Mouse (Mus musculus): ENCODE data around the gene Pkp3. TPM values are rescaled to one million over a fixed set of nuclear protein-coding genes. Genes with fewer than 3 reads are reported as not detected.

Gene Pkp3
- polyA plus RNA-seq, 1 experiment from 2014 or later, result 14.6 TPM

DNA sequence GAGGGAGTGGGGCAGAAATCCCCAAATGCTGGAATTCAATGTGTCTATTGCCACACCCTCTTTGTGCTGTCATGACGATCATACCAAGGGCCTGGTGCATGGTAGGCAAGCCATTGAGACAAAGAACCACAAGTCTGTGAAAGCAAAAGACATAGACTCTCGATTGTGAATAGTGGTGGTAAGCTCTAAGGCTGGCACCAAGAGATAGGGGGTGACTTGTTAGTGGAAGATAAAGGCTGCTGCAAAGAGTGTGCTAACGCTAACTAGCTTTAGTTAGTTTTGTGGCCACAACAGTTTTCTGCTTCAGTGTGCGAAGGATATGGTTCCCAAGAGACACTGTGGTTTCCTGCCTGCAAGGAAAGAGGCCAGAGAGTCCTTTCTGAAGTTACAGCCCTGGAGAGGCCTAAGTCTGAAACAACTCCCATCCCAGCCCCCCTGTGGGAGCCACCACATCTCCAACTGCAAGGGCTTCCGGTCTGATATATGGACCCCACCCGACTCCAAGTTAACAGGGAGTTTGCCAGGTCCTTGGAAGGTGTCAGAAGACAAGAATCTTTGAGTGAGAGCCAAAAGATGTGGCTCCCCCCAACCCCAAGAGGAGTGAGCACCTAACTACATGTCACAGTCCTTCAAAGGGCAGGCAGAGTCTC is 31.0 kb upstream of the Pkp3 start:
- Histone ChIP-seq H3K4me2 (peak overlapping the region; percentile 74), H3K9ac (replicated peaks) (peak overlapping the region; percentile 60), H3K36me3 (no peaks in the 10 kb centered on the region), H3K4me1 (replicated peaks) (peaks cover 34% of the 10 kb centered on the region), H3K9me3 (no peaks in the 10 kb centered on the region), H3K27ac (peak overlapping the region; percentile 59), H3K4me3 (replicated peaks) (0 out of 2 replicates have a peak overlapping the region, but pooled peaks have one; percentile 31), H3K27me3 (no peaks in the 10 kb centered on the region)
- 60% methylated on average over 6 of the region's 6 CpGs for WGBS
- no peak for ATAC-seq (ENCODE audit: insufficient number of reproducible peaks, insufficient read depth, low FRiP score, low TSS enrichment, low read depth)

DNA sequence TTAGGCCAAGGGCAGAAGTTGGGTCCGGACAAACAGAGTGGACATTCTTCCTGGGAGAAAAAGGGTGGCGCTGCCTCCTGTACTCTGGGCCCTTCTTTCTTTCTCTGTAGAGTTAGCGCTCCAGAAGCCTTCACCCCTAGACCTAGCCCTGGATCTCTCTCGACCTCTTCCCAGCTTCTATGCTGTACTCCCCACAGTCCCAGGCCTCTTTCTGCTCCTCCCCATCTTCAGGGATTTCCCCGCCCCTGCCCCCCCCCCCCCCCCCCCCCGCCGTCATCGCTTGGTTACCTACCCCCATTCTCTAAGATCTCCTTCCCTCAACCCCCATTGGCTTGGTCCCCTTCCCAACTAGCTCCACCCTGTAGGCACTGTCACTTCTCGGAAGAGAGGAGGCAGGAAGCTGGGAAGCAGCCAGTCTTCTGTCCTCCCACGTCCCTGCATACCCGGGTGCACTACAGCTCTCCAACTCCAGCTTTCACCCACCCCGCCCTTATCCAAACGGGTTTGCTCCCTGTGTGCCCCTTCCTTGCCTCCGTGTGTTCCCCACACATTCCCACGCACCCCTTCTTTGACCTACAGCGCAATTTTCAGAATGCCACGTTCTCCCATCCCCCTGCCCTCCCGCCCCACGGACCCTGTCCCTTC is 30.3 kb upstream of the Pkp3 start:
- Histone ChIP-seq H3K4me3 (replicated peaks) (peak overlapping the region; percentile 31), H3K27me3 (no peaks in the 10 kb centered on the region), H3K4me1 (replicated peaks) (peaks cover 30% of the 10 kb centered on the region), H3K9me3 (no peaks in the 10 kb centered on the region), H3K27ac (peak overlapping the region; percentile 77), H3K4me2 (peak overlapping the region; percentile 74), H3K9ac (replicated peaks) (peak overlapping the region; percentile 60), H3K36me3 (no peaks in the 10 kb centered on the region)
- WGBS, result 7% methylated on average over 14 of the region's 19 CpGs
- peak; percentile 70 for ATAC-seq (ENCODE audit: insufficient number of reproducible peaks, insufficient read depth, low FRiP score, low TSS enrichment, low read depth)

DNA sequence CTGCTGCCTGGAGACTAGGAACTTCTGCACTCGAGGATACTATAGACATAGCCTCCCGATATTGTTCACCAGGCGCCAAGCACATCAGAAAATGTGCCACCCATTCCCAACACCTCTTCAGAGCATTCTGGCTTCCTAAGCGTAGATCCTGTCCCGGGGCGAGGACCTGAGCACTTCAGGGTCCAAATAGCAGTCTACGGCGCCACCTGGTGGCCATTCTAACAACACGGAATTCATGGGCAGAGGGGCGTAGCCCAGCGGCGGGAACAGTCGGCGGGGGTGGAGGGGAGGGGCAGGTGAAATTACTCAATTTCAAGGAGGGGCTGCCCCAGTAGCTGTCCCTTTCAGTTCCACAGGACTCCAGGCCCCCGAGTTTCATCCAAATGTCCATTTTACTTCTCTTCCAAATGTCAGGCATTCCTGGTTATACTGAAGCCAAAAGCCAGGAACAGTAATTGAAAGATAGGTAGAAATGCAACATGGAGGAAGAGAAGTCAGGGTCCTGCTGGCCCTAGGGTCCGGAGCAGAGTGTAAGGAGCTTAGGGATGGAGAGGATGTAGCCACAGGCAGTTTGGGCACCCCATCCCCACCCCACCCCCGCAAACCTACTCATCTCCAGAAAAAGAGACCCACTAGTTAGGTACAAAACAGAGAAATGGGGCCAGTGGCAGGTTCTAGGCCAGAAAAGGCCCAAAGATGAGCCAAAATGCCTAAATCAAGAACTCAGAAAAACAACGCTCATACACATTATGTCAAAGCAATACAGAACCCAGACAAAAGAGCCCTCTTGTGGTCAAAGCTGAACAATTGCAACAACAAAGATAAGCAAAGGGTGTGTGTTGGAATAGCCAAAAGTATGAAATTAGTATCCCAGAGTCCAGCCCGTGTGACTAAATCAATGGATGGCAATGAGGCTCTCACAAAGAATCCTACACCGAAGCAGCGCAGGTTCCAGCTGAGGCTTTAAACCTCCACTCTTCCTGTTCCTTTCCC is 29.5 kb upstream of the Pkp3 start:
- H3K4me1 ChIP-seq (replicated peaks), result peaks cover 21% of the 10 kb centered on the region
- H3K9ac ChIP-seq (replicated peaks), result peak overlapping the region; percentile 60
- no peaks in the 10 kb centered on the region for H3K27me3 ChIP-seq
- peak overlapping the region; percentile 74 for H3K4me2 ChIP-seq
- 9% methylated on average over 21 of the region's 21 CpGs for WGBS
- H3K27ac ChIP-seq, result peak overlapping the region; percentile 77
- ATAC-seq (ENCODE audit: insufficient number of reproducible peaks, insufficient read depth, low FRiP score, low TSS enrichment, low read depth), result peak; percentile 74
- H3K36me3 ChIP-seq, result no peaks in the 10 kb centered on the region
- H3K4me3 ChIP-seq (replicated peaks), result peak overlapping the region; percentile 31
- no peaks in the 10 kb centered on the region for H3K9me3 ChIP-seq

DNA sequence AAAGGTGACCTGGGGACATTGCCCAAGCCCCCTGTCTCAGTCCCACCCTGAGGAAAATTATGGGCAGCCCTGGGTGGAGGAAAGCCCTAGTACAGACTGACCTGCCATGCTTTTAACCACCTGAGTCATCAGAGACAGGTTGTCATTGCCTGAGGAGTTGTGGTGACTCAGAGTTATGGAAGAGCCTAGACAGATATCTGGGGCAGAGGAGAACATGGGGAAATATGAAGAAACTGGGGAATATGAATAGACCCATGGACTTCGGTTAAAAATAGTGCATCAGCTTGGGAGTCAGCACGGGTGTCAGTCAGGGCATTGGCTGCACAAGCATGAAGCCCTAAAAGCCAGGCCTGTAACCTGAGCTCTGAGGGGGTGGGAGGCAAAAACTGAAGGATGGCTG is 28.7 kb upstream of the Pkp3 start:
- no peak overlapping the region for H3K27ac ChIP-seq
- no peaks in the 10 kb centered on the region for H3K36me3 ChIP-seq
- 78% methylated on average over 2 of the region's 2 CpGs for WGBS
- H3K4me1 ChIP-seq (replicated peaks), result peaks cover 21% of the 10 kb centered on the region
- ATAC-seq (ENCODE audit: insufficient number of reproducible peaks, insufficient read depth, low FRiP score, low TSS enrichment, low read depth), result no peak
- no peak overlapping the region for H3K4me3 ChIP-seq (replicated peaks)
- no peaks in the 10 kb centered on the region for H3K27me3 ChIP-seq
- no peak overlapping the region for H3K9ac ChIP-seq (replicated peaks)
- H3K9me3 ChIP-seq, result no peaks in the 10 kb centered on the region
- no peak overlapping the region for H3K4me2 ChIP-seq

DNA sequence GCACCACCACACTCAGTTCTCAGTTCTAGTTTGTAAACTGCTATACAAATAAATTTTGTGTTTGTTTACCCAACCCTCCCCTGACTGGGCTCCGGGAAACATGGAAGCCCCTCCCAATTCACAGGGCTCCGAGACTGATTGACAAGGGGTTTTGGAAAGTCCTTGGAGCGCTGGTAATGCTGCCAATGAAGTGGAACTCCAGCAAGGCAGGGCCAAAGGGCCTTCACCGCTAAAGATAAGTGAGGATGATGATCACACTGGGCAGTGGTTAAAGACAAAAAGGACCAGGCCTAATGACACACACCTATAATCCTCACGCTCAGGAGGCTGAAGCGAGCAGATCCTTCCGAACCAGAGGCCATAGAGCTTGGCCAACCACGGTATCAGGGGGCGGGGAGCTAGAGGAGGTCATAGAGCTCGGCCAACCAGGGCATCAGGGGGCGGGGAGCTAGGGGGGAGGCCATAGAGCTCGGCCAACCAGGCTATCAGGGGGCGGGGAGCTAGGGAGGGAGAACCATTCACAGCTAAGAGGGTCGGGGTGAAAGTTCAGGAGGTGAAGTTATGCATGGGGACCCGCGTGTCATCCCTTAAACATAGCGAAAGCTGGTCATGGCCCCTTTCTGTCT is 26.8 kb upstream of the Pkp3 start:
- H3K27ac ChIP-seq, result no peak overlapping the region
- 67% methylated on average over 17 of the region's 17 CpGs for WGBS
- H3K9me3 ChIP-seq, result no peaks in the 10 kb centered on the region
- no peaks in the 10 kb centered on the region for H3K36me3 ChIP-seq
- H3K4me3 ChIP-seq (replicated peaks), result no peak overlapping the region
- H3K9ac ChIP-seq (replicated peaks), result no peak overlapping the region
- no peak for ATAC-seq (ENCODE audit: insufficient number of reproducible peaks, insufficient read depth, low FRiP score, low TSS enrichment, low read depth)
- no peak overlapping the region for H3K4me2 ChIP-seq
- H3K4me1 ChIP-seq (replicated peaks), result peaks cover 21% of the 10 kb centered on the region
- H3K27me3 ChIP-seq, result no peaks in the 10 kb centered on the region

DNA sequence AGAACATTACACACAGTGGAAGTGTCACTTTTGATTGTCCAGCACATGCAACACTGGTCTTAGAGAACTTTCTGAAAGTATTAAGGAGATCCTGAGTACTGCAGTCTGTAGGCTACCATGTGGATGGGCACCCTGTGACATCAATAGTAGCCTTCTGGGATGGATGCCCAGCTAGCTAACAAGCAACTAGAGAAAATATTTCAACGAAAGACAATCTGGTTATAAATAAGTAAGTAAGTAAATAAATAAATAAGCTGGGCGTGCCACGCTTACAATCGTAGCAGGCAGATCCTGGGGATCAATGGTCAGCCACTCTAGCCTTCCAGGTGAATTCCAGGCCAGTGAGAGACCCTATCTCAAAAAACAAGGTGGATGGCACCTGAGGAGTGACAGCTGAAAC is 26.0 kb upstream of the Pkp3 start:
- H3K4me1 ChIP-seq (replicated peaks), result peaks cover 15% of the 10 kb centered on the region
- H3K27ac ChIP-seq, result no peak overlapping the region
- H3K4me2 ChIP-seq, result no peak overlapping the region
- H3K4me3 ChIP-seq (replicated peaks), result no peak overlapping the region
- no peak for ATAC-seq (ENCODE audit: insufficient number of reproducible peaks, insufficient read depth, low FRiP score, low TSS enrichment, low read depth)
- no peaks in the 10 kb centered on the region for H3K27me3 ChIP-seq
- H3K9me3 ChIP-seq, result no peaks in the 10 kb centered on the region
- 86% methylated on average over 4 of the region's 4 CpGs for WGBS
- no peaks in the 10 kb centered on the region for H3K36me3 ChIP-seq
- H3K9ac ChIP-seq (replicated peaks), result no peak overlapping the region

DNA sequence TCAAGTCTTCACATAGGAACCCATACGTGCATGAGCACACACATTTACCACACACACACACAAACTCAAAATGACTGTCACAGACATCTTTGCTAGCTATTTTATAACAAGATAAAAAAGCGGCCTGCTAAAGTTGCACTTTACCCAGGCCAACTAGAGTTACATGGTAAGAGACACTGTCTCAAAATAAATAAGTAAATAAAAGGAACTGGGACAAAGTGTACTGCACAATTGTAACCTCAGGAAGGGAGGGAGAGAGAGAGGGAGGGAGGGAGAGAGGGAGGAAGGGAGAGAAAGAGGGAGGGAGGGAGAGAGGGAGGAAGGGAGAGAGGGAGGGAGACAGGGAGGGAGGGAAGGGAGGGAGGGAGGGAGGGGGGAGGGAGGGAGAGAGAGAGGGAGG is 25.6 kb upstream of the Pkp3 start:
- Histone ChIP-seq H3K4me1 (replicated peaks) (peaks cover 11% of the 10 kb centered on the region), H3K9me3 (no peaks in the 10 kb centered on the region), H3K4me3 (replicated peaks) (no peak overlapping the region), H3K36me3 (no peaks in the 10 kb centered on the region), H3K27me3 (no peaks in the 10 kb centered on the region), H3K9ac (replicated peaks) (no peak overlapping the region), H3K27ac (no peak overlapping the region), H3K4me2 (no peak overlapping the region)
- no peak for ATAC-seq (ENCODE audit: insufficient number of reproducible peaks, insufficient read depth, low FRiP score, low TSS enrichment, low read depth)
- WGBS, result 88% methylated on average over 2 of the region's 2 CpGs

DNA sequence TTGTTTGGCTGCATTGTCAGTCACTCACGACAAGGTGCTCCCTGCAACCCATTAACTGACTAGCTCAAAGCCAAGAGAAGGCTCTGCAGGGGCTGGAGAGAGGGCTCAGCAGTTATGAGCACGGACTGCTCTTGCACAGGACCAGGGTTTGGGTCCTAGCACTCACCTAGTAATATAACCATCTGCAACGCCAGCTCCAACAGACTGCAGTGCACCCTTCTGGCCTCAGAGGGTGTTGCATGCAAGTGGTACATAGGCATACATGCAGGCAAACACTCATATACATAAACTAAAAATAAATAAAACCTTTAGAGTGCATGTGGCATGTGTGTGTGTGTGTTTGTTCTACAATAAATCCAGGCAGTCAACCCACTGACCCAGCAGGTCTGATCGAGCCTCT is 22.2 kb upstream of the Pkp3 start:
- no peak overlapping the region for H3K4me3 ChIP-seq (replicated peaks)
- WGBS, result 80% methylated on average over 4 of the region's 4 CpGs
- no peak overlapping the region for H3K27ac ChIP-seq
- no peak for ATAC-seq (ENCODE audit: insufficient number of reproducible peaks, insufficient read depth, low FRiP score, low TSS enrichment, low read depth)
- no peaks in the 10 kb centered on the region for H3K9me3 ChIP-seq
- H3K4me2 ChIP-seq, result no peak overlapping the region
- H3K36me3 ChIP-seq, result no peaks in the 10 kb centered on the region
- peaks cover 7% of the 10 kb centered on the region for H3K4me1 ChIP-seq (replicated peaks)
- no peak overlapping the region for H3K9ac ChIP-seq (replicated peaks)
- no peaks in the 10 kb centered on the region for H3K27me3 ChIP-seq

DNA sequence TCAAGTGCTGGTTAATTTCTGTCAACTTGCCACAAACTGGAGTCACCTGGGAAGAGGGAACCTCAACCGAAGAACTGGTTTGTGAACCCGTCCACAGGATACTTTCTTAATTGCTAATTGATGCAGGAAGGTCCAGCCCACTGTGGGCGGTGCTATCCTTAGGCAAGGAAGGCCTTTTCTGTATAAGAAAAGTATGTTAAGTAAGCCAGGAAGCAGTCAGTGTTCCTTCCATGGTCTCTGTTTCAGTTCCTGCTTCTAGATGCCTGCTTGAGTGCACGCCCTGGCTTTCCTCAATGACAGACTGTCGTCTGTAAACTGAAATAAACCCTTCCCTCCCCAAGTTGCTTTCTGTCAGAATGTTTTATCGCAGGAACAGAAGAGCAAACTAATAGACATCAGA is 21.0 kb upstream of the Pkp3 start:
- Histone ChIP-seq H3K27ac (no peak overlapping the region), H3K4me3 (replicated peaks) (no peak overlapping the region), H3K36me3 (no peaks in the 10 kb centered on the region), H3K9ac (replicated peaks) (no peak overlapping the region), H3K4me2 (no peak overlapping the region), H3K4me1 (replicated peaks) (peaks cover 12% of the 10 kb centered on the region), H3K27me3 (no peaks in the 10 kb centered on the region), H3K9me3 (no peaks in the 10 kb centered on the region)
- WGBS, result 88% methylated on average over 6 of the region's 6 CpGs
- no peak for ATAC-seq (ENCODE audit: insufficient number of reproducible peaks, insufficient read depth, low FRiP score, low TSS enrichment, low read depth)

DNA sequence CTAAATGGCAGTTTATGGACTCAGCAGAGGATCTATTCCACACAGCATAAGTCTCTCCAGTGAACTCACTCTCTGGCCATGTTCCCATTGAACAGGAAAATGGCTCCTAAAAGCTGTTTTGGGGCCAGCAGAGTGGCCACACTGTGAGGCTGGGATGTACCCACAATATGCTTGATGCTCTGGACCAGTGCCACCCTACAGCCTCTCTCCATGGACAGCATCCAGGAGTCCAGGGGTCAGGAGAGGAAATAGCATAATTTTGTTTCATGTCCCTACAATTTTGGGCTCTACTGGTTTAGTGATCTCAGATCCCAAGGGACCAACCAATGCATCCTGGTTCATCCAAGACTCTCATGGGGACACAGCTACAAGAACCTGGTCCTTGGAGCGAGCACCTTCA is 20.5 kb upstream of the Pkp3 start:
- 97% methylated on average over 1 of the region's 1 CpGs for WGBS

More for the DNA sequence above, 20.5 kb upstream of the Pkp3 start:
- Histone ChIP-seq H3K36me3 (no peaks in the 10 kb centered on the region), H3K9me3 (no peaks in the 10 kb centered on the region), H3K4me3 (replicated peaks) (no peak overlapping the region), H3K9ac (replicated peaks) (no peak overlapping the region), H3K27me3 (no peaks in the 10 kb centered on the region), H3K4me2 (no peak overlapping the region), H3K4me1 (replicated peaks) (peaks cover 15% of the 10 kb centered on the region), H3K27ac (no peak overlapping the region)
- ATAC-seq (ENCODE audit: insufficient number of reproducible peaks, insufficient read depth, low FRiP score, low TSS enrichment, low read depth), result no peak

All from limb, embryonic 12.5 days (tissue).